Mouse (Mus musculus): ENCODE results near the gene Ofd1. TPM values are rescaled to one million over a fixed set of nuclear protein-coding genes. Genes with fewer than 3 reads are reported as not detected.

The Ofd1 gene
- polyA plus RNA-seq, 2 experiments, result 1.5 to 1.9 TPM

GRCm38 (mm10) chrX:166356276-166356675 lies 84.2 kb downstream of the Ofd1 start:
- Histone ChIP-seq H3K4me2 (ENCODE audit: low read depth) (no peak overlapping the region), H3K4me3 (ENCODE audit: insufficient read depth in 1 of 2, low read depth in 2 of 2, low read length in 2 of 2) (no peak overlapping the region), H3K9ac (replicated peaks) (no peak overlapping the region), H3K9me3 (ENCODE audit: control insufficient read depth, low read length) (no peaks in the 10 kb centered on the region), H3K4me1 (replicated peaks; ENCODE audit: control insufficient read depth in 2 of 2, insufficient read depth in 2 of 2, low read length in 1 of 2) (no peaks in the 10 kb centered on the region), H3K27me3 (ENCODE audit: control insufficient read depth, insufficient read depth, low read length) (no peaks in the 10 kb centered on the region; the same call in 1 of the 2 replicates), H3K27ac (no peak overlapping the region), H3K36me3 (replicated peaks; ENCODE audit: control insufficient read depth, insufficient read depth, low read depth) (no peaks in the 10 kb centered on the region)
- TF ChIP-seq CTCF (IDR thresholded peaks at IDR 0.05; ENCODE audit: low read depth), result no peak
- no peak for TF ChIP-seq EP300 (IDR thresholded peaks at IDR 0.05; ENCODE audit: low read depth)
- 63% methylated on average over 3 of the region's 3 CpGs for WGBS (ENCODE audit: insufficient replicate concordance)
- DNase-seq (ENCODE audit: low read depth in 3 of 3, low spot score in 3 of 3) (no peak), ATAC-seq (ENCODE audit: insufficient read depth) (no peak)

DNA sequence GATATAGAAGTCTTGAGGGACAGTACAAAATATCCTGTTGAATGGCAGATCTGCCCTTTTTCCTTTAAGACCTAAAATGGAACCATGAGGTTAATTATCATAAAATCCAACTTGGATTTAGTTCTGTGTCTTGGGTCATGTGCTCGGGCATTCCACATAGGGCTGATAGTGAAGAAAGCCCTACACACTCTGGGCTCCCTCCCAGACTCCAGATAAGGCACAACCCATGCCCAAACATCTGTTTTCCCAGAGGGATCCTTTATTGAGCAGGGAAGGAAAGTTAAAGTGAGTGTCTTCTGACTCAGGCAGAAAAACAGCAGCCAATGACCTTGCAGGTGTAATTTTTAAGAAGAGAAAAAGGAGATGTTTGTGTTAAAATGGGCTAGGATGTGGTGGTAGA lies 85.6 kb downstream of the Ofd1 start:
- H3K27ac ChIP-seq, result no peak overlapping the region
- WGBS (ENCODE audit: insufficient replicate concordance), result 50% methylated on average over 1 of the region's 1 CpGs
- TF ChIP-seq CTCF (IDR thresholded peaks at IDR 0.05; ENCODE audit: low read depth) (no peak), EP300 (IDR thresholded peaks at IDR 0.05; ENCODE audit: low read depth) (no peak)

DNA sequence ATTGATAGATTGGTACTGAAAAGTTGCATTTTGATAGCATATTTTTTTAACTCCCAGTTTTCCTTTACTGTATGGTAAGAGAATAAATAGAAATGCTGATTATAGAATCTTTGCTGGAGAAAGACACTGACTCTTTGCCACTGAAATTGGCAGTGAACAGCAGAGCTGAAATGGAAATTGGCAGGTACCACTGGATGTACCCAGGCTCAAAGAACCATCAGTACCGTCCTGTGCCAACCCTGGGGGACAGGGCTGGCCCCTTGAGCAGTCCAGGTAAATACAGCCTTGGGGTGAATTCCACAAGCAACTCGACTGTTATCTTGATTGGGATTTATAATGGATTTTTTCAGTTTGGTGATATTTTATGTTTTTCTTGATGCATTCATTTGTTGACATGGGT lies 87.1 kb downstream of the Ofd1 start:
- Histone ChIP-seq H3K27ac (no peak overlapping the region), H3K4me2 (ENCODE audit: low read depth) (no peak overlapping the region), H3K36me3 (replicated peaks; ENCODE audit: control insufficient read depth, insufficient read depth, low read depth) (no peaks in the 10 kb centered on the region), H3K9me3 (ENCODE audit: control insufficient read depth, low read length) (no peaks in the 10 kb centered on the region), H3K4me1 (replicated peaks; ENCODE audit: control insufficient read depth in 2 of 2, insufficient read depth in 2 of 2, low read length in 1 of 2) (no peaks in the 10 kb centered on the region), H3K27me3 (ENCODE audit: control insufficient read depth, insufficient read depth, low read length) (no peaks in the 10 kb centered on the region), H3K4me3 (ENCODE audit: insufficient read depth in 1 of 2, low read depth in 2 of 2, low read length in 2 of 2) (no peak overlapping the region), H3K9ac (replicated peaks) (no peak overlapping the region)
- no peak for DNase-seq (ENCODE audit: low read depth in 3 of 3, low spot score in 3 of 3)
- no peak for TF ChIP-seq CTCF (IDR thresholded peaks at IDR 0.05; ENCODE audit: low read depth)
- no peak for TF ChIP-seq EP300 (IDR thresholded peaks at IDR 0.05; ENCODE audit: low read depth)
- no peak for ATAC-seq (ENCODE audit: insufficient read depth)
- WGBS (ENCODE audit: insufficient replicate concordance), result 34% methylated on average over 2 of the region's 2 CpGs

More for the DNA sequence above, 85.6 kb downstream of the Ofd1 start:
- DNase-seq (ENCODE audit: low read depth in 3 of 3, low spot score in 3 of 3) (no peak), ATAC-seq (ENCODE audit: insufficient read depth) (no peak)
- H3K4me3 ChIP-seq (ENCODE audit: insufficient read depth in 1 of 2, low read depth in 2 of 2, low read length in 2 of 2), result no peak overlapping the region
- H3K4me2 ChIP-seq (ENCODE audit: low read depth), result no peak overlapping the region
- H3K4me1 ChIP-seq (replicated peaks; ENCODE audit: control insufficient read depth in 2 of 2, insufficient read depth in 2 of 2, low read length in 1 of 2), result no peaks in the 10 kb centered on the region
- no peaks in the 10 kb centered on the region for H3K36me3 ChIP-seq (replicated peaks; ENCODE audit: control insufficient read depth, insufficient read depth, low read depth)
- H3K9ac ChIP-seq (replicated peaks), result no peak overlapping the region
- H3K27me3 ChIP-seq (ENCODE audit: control insufficient read depth, insufficient read depth, low read length), result no peaks in the 10 kb centered on the region; the same call in 1 of the 2 replicates
- no peaks in the 10 kb centered on the region for H3K9me3 ChIP-seq (ENCODE audit: control insufficient read depth, low read length)

DNA sequence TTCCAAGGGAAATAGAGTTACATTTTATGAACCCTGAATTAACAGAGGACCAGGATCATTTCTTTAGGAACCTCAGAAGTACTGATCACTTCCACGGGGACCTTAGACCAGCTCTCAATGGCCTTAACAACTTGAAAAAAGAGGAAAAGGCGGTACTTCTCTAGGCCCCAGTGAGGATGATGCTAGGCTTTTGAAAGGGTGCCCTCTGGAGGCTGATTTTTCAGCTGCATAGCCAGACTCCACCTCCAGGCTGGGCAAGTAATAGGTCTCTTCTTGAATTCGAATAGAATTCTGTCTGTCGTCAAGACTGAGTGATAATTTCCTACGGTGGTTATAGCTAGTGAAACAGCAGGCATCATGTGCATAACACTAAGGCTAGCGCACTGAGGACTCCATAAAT lies 88.7 kb downstream of the Ofd1 start:
- no peaks in the 10 kb centered on the region for H3K9me3 ChIP-seq (ENCODE audit: control insufficient read depth, low read length)
- peak; percentile 62 for TF ChIP-seq CTCF (IDR thresholded peaks at IDR 0.05; ENCODE audit: low read depth)
- no peak for TF ChIP-seq EP300 (IDR thresholded peaks at IDR 0.05; ENCODE audit: low read depth)
- 14% methylated on average over 6 of the region's 6 CpGs for WGBS (ENCODE audit: insufficient replicate concordance)
- H3K4me1 ChIP-seq (replicated peaks; ENCODE audit: control insufficient read depth in 2 of 2, insufficient read depth in 2 of 2, low read length in 1 of 2), result no peaks in the 10 kb centered on the region
- H3K4me3 ChIP-seq (ENCODE audit: insufficient read depth in 1 of 2, low read depth in 2 of 2, low read length in 2 of 2), result no peak overlapping the region
- ATAC-seq (ENCODE audit: insufficient read depth), result no peak
- H3K36me3 ChIP-seq (replicated peaks; ENCODE audit: control insufficient read depth, insufficient read depth, low read depth), result no peaks in the 10 kb centered on the region
- no peaks in the 10 kb centered on the region for H3K27me3 ChIP-seq (ENCODE audit: control insufficient read depth, insufficient read depth, low read length)
- no peak overlapping the region for H3K9ac ChIP-seq (replicated peaks)
- H3K27ac ChIP-seq, result no peak overlapping the region
- no peak overlapping the region for H3K4me2 ChIP-seq (ENCODE audit: low read depth)
- DNase-seq (ENCODE audit: low read depth in 3 of 3, low spot score in 3 of 3), result peak; percentile 2 to 4 (median 2)

GRCm38 (mm10) chrX:166348634-166349033 lies 91.9 kb downstream of the Ofd1 start:
- H3K9me3 ChIP-seq (ENCODE audit: control insufficient read depth, low read length), result no peaks in the 10 kb centered on the region
- no peaks in the 10 kb centered on the region for H3K4me1 ChIP-seq (replicated peaks; ENCODE audit: control insufficient read depth in 2 of 2, insufficient read depth in 2 of 2, low read length in 1 of 2)
- ATAC-seq (ENCODE audit: insufficient read depth) (no peak), DNase-seq (ENCODE audit: low read depth in 3 of 3, low spot score in 3 of 3) (no peak)
- no peaks in the 10 kb centered on the region for H3K36me3 ChIP-seq (replicated peaks; ENCODE audit: control insufficient read depth, insufficient read depth, low read depth)
- no peak overlapping the region for H3K9ac ChIP-seq (replicated peaks)
- H3K27ac ChIP-seq, result no peak overlapping the region
- TF ChIP-seq CTCF (IDR thresholded peaks at IDR 0.05; ENCODE audit: low read depth) (no peak), EP300 (IDR thresholded peaks at IDR 0.05; ENCODE audit: low read depth) (no peak)
- H3K4me2 ChIP-seq (ENCODE audit: low read depth), result no peak overlapping the region
- 59% methylated on average over 4 of the region's 4 CpGs for WGBS (ENCODE audit: insufficient replicate concordance)
- no peak overlapping the region for H3K4me3 ChIP-seq (ENCODE audit: insufficient read depth in 1 of 2, low read depth in 2 of 2, low read length in 2 of 2)
- H3K27me3 ChIP-seq (ENCODE audit: control insufficient read depth, insufficient read depth, low read length), result no peaks in the 10 kb centered on the region

Data from liver, embryonic 14.5 days (tissue).